In genomic region chr8:90854671-90855161, GRCm38 (mm10) we compare ENCODE assay signal across 8 mouse cellular contexts. TPM values are rescaled to one million over a fixed set of nuclear protein-coding genes. Genes with fewer than 3 reads are reported as not detected.
A peak's percentile ranks its signal among the peaks of the same experiment; 100 is the strongest.
DNase-seq lines count a peak whose midpoint lies in the region; ATAC-seq lines count a peak whose summit lies in the region.

No protein-coding gene starts in this region.

- H3K27ac ChIP-seq in heart, embryonic 15.5 days = peak overlapping the region; percentile 64
- no peak overlapping the region for H3K27ac ChIP-seq in liver, embryonic 11.5 days (ENCODE audit: low read depth, low read length)
- peak overlapping the region; percentile 26; the same call in 1 of the 2 replicates for H3K27ac ChIP-seq in midbrain, embryonic 16.5 days (ENCODE audit: low read length)

- no peaks in the 10 kb centered on the region for H3K36me3 ChIP-seq in heart, embryonic 15.5 days
- H3K36me3 ChIP-seq in liver, embryonic 11.5 days (ENCODE audit: control insufficient read depth, insufficient read depth, low read length) = no peaks in the 10 kb centered on the region
- no peaks in the 10 kb centered on the region for H3K36me3 ChIP-seq in midbrain, embryonic 16.5 days (ENCODE audit: control insufficient read depth, insufficient read depth, low read length)

- H3K4me3 ChIP-seq in heart, embryonic 15.5 days = peak overlapping the region; percentile 16
- H3K4me3 ChIP-seq in liver, embryonic 11.5 days (ENCODE audit: low read depth, low read length) = no peak overlapping the region
- no peak overlapping the region for H3K4me3 ChIP-seq in midbrain, embryonic 16.5 days (ENCODE audit: low read depth, low read length)

- ATAC-seq in common myeloid progenitor, adult 5-6 weeks (replicated peaks; ENCODE audit: low read depth, poor library complexity, severe bottlenecking) = peak; percentile 79
- ATAC-seq in heart, embryonic 15.5 days (replicated peaks; ENCODE audit: insufficient number of reproducible peaks, insufficient read depth, low FRiP score, low read depth) = peak; percentile 75
- peak; percentile 39; the same call in 1 of the 2 replicates for ATAC-seq in liver, embryonic 11.5 days (replicated peaks; ENCODE audit: low FRiP score)
- peak; percentile 61 for ATAC-seq in midbrain, embryonic 16.5 days
- no peak for ATAC-seq in monocyte, adult 5-6 weeks (replicated peaks; ENCODE audit: insufficient number of reproducible peaks, low FRiP score, low TSS enrichment, poor library complexity, severe bottlenecking)

- DNase-seq in MN1 (ENCODE audit: low spot score) = peak; percentile 78
- no peak for DNase-seq in liver, embryonic 11.5 days (ENCODE audit: low spot score)
- no peak for DNase-seq in layer of hippocampus, adult 8-10 months (ENCODE audit: low spot score in 2 of 2)
- DNase-seq in thymus, postnatal 25 days = no peak

- no peak overlapping the region for H3K9ac ChIP-seq in heart, embryonic 15.5 days
- no peak overlapping the region for H3K9ac ChIP-seq in liver, embryonic 11.5 days (ENCODE audit: low read depth, low read length)
- no peak overlapping the region for H3K9ac ChIP-seq in midbrain, embryonic 16.5 days (ENCODE audit: low read depth, low read length)

- peak overlapping the region; percentile 51 for H3K4me2 ChIP-seq in heart, embryonic 15.5 days
- 0 out of 2 replicates have a peak overlapping the region, but pooled peaks have one; percentile 7 for H3K4me2 ChIP-seq in liver, embryonic 11.5 days
- peak overlapping the region; percentile 0; the same call in 1 of the 2 replicates for H3K4me2 ChIP-seq in midbrain, embryonic 16.5 days (ENCODE audit: low read length)

- no peaks in the 10 kb centered on the region for H3K9me3 ChIP-seq in heart, embryonic 15.5 days (replicated peaks)
- no peaks in the 10 kb centered on the region for H3K9me3 ChIP-seq in liver, embryonic 11.5 days (ENCODE audit: control insufficient read depth, low read length)
- H3K9me3 ChIP-seq in midbrain, embryonic 16.5 days (replicated peaks; ENCODE audit: control insufficient read depth, low read length, poor library complexity, severe bottlenecking) = no peaks in the 10 kb centered on the region

- H3K27me3 ChIP-seq in heart, embryonic 15.5 days = no peaks in the 10 kb centered on the region
- no peaks in the 10 kb centered on the region for H3K27me3 ChIP-seq in liver, embryonic 11.5 days (replicated peaks; ENCODE audit: control insufficient read depth, insufficient read depth, low read length)
- H3K27me3 ChIP-seq in midbrain, embryonic 16.5 days (ENCODE audit: control insufficient read depth, insufficient read depth, low read depth, low read length) = no peaks in the 10 kb centered on the region

- 8% methylated on average over 10 of the region's 10 CpGs for WGBS in heart, embryonic 15.5 days
- WGBS in liver, embryonic 11.5 days = 26% methylated on average over 10 of the region's 10 CpGs
- WGBS in midbrain, embryonic 16.5 days = 13% methylated on average over 10 of the region's 10 CpGs

- peaks cover 19% of the 10 kb centered on the region for H3K4me1 ChIP-seq in heart, embryonic 15.5 days (replicated peaks)
- no peaks in the 10 kb centered on the region for H3K4me1 ChIP-seq in liver, embryonic 11.5 days (replicated peaks; ENCODE audit: control insufficient read depth, insufficient read depth, low read length)
- H3K4me1 ChIP-seq in midbrain, embryonic 16.5 days (ENCODE audit: control insufficient read depth, insufficient read depth, low read length) = peaks cover 14% of the 10 kb centered on the region

RNA-seq across cellular contexts. Expression of gene Chd9, which starts 26.6 kb away (rescaled TPM):
- total RNA-seq in common myeloid progenitor, adult 5-6 weeks (2017) = 57.2 and 83.1 TPM in 2 replicates
- polyA plus RNA-seq in heart, embryonic 15.5 days (2015; fragmentation: Nextera tagmentation; extraction: Ambion mirVana) = 43.9 and 61.7 TPM in 2 replicates
- polyA plus RNA-seq in liver, embryonic 11.5 days (2014; fragmentation: Nextera tagmentation; extraction: Ambion mirVana) = 22.0 and 25.3 TPM in 2 replicates
- 68.4 and 80.2 TPM in 2 replicates for polyA plus RNA-seq in midbrain, embryonic 16.5 days (2015; fragmentation: Nextera tagmentation; extraction: Ambion mirVana)
- total RNA-seq in layer of hippocampus, adult 8-10 months (2022) = 100 to 1,000 TPM; 240 to 270 (median 254) TPM
- total RNA-seq in monocyte, adult 5-6 weeks (2017) = 73.0 to 131 TPM (median 84.8 TPM) in 3 replicates

RNA-seq across cellular contexts. Expression of gene Gm19935, which starts 37.5 kb away (rescaled TPM):
- total RNA-seq in common myeloid progenitor, adult 5-6 weeks (2017) = not detected in 2 replicates
- polyA plus RNA-seq in heart, embryonic 15.5 days (2015; fragmentation: Nextera tagmentation; extraction: Ambion mirVana) = 0.14 TPM in 1 of 2 replicates, not detected in the other
- polyA plus RNA-seq in liver, embryonic 11.5 days (2014; fragmentation: Nextera tagmentation; extraction: Ambion mirVana) = not detected in 2 replicates
- polyA plus RNA-seq in midbrain, embryonic 16.5 days (2015; fragmentation: Nextera tagmentation; extraction: Ambion mirVana) = 1.2 and 1.8 TPM in 2 replicates
- total RNA-seq in layer of hippocampus, adult 8-10 months (2022) = 1 to 10 TPM; 2.9 to 3.9 (median 3.7) TPM
- not detected in 3 replicates for total RNA-seq in monocyte, adult 5-6 weeks (2017)

Comparison
In these comparisons a context has a peak if more than half of its experiments do, and no peak if none do; other contexts are left out.
1. H3K4me2 ChIP-seq: peak in every context shown above with its lines; median percentile 51 in heart, embryonic 15.5 days; 7 in liver, embryonic 11.5 days; 0 in midbrain, embryonic 16.5 days.